Mouse (Mus musculus) G1E (cell line): ENCODE measurements around the gene Pus1.

ENCODE experiments used
- CTCF ChIP-seq: IDR thresholded peaks from 2 replicates; pipeline ENCODE4 v1.5.1; 2012; ENCODE audit warnings: low read depth, low read length, inconsistent platforms, mixed read lengths
- GATA1 ChIP-seq: IDR thresholded peaks from 2 replicates; pipeline ENCODE4 v1.6.1; 2012; ENCODE audit warnings: borderline replicate concordance, low read length, inconsistent platforms, mixed read lengths

GRCm38 (mm10) chr5:110783150-110783549 is 2.7 kb upstream of the Pus1 start:
- TF ChIP-seq CTCF = no peak
- TF ChIP-seq GATA1 = no peak
